ENCODE assay signal across 18 mouse cellular contexts in genomic region chr16:15493236-15493635, GRCm38 (mm10).
"Had no signal": no experiment of that assay in that cellular context is flagged by ENCODE, and none has a peak within 500 bp of the region (broad histone marks: within the 10 kb centered on the region; RNA-seq: fewer than 3 reads in every experiment).

No protein-coding gene starts in this region.

- H3K4me1 ChIP-seq: liver, embryonic 15.5 days; lung, embryonic 15.5 days; megakaryocyte, embryonic 14.5 days; midbrain, embryonic 13.5 days; midbrain, embryonic 15.5 days; neural tube, embryonic 12.5 days; stomach, embryonic 15.5 days had no signal

- H3K9me3 ChIP-seq: liver, embryonic 15.5 days; lung, embryonic 15.5 days; midbrain, embryonic 13.5 days; midbrain, embryonic 15.5 days; stomach, embryonic 15.5 days had no signal

- H3K36me3 ChIP-seq: liver, embryonic 15.5 days; lung, embryonic 15.5 days; midbrain, embryonic 13.5 days; midbrain, embryonic 15.5 days; neural tube, embryonic 12.5 days; stomach, embryonic 15.5 days had no signal

- H3K27me3 ChIP-seq: liver, embryonic 15.5 days; lung, embryonic 15.5 days; megakaryocyte, embryonic 14.5 days; midbrain, embryonic 13.5 days; midbrain, embryonic 15.5 days; neural tube, embryonic 12.5 days; stomach, embryonic 15.5 days had no signal

- H3K27ac ChIP-seq: liver, embryonic 15.5 days; lung, embryonic 15.5 days; macrophage; midbrain, embryonic 13.5 days; midbrain, embryonic 15.5 days; neural tube, embryonic 12.5 days; stomach, embryonic 15.5 days; stomach, postnatal 0 days had no signal

- DNase-seq: liver, postnatal 0 days; lung, postnatal 14 days; lung, postnatal 36 days; right cerebral cortex, postnatal 14 days; thymus, adult 2 months; thymus, postnatal 25 days; thymus, postnatal 4 days had no signal

- ATAC-seq: liver, postnatal 0 days; lung, postnatal 0 days; midbrain, embryonic 13.5 days; midbrain, embryonic 15.5 days had no signal

- H3K9ac ChIP-seq: liver, embryonic 15.5 days; liver, postnatal 0 days; lung, embryonic 15.5 days; midbrain, embryonic 13.5 days; midbrain, embryonic 15.5 days; neural tube, embryonic 12.5 days; stomach, embryonic 15.5 days had no signal

- H3K4me3 ChIP-seq: liver, embryonic 15.5 days; lung, embryonic 15.5 days; megakaryocyte, embryonic 14.5 days; midbrain, embryonic 13.5 days; midbrain, embryonic 15.5 days; neural tube, embryonic 12.5 days; stomach, embryonic 15.5 days had no signal

- H3K4me2 ChIP-seq: liver, embryonic 15.5 days; lung, embryonic 15.5 days; midbrain, embryonic 11.5 days; midbrain, embryonic 13.5 days; midbrain, embryonic 15.5 days; neural tube, embryonic 12.5 days; stomach, embryonic 15.5 days had no signal
